Mouse (Mus musculus): ENCODE data around the gene Ano6.

DNA sequence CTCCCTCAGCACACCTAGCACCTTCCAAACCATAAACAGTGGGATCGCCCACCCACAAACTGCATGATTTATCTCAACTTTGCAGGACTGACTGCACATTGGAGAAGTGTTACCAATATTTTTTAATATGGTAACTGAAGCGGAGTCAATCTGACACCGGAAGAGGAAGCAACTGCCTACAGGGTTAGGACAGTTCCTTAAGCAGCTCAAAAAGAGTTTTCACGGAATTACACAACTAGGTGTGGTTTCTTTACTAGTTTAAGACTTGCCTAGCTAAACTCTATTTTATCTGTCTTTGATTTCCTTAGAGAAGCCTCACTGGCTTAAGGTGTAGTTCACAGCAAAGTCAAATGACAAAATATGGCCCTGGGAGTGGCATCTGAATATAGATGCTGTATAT lies 223.9 kb downstream of the Ano6 start:
- TF ChIP-seq POLR2A (IDR thresholded peaks at IDR 0.05; ENCODE audit: low read depth, low read length) = no peak
- no peak for TF ChIP-seq CTCF (IDR thresholded peaks at IDR 0.05; ENCODE audit: extremely low read depth, insufficient read length, insufficient replicate concordance, low read depth, low read length)

Measured in small intestine, adult 2 months (tissue).